Mouse (Mus musculus): ENCODE results near the gene Stk32b. TPM values are rescaled to one million over a fixed set of nuclear protein-coding genes. Genes with fewer than 3 reads are reported as not detected.

Stk32b gene
- 18.0 and 28.2 TPM in 2 replicates for polyA plus RNA-seq (2012; rRNA removed)
- 7.8 and 9.5 TPM in 2 replicates for polyA plus RNA-seq (2014; fragmentation: Nextera tagmentation; extraction: Ambion mirVana)

GRCm38 (mm10) chr5:37716505-37717372 is at the start of gene Stk32b:
Gene Stk32b, minus strand, starts transcription at chr5:37717171.
- Histone ChIP-seq H3K9ac (ENCODE audit: low read depth, low read length, severe bottlenecking) (peak within 1 kb of the TSS; percentile 55), H3K27me3 (ENCODE audit: control insufficient read depth, insufficient read depth, low read length) (0 out of 2 replicates have a peak, but pooled peaks cover 13% of the 10 kb centered on the region), H3K4me2 (replicated peaks; ENCODE audit: low read depth, low read length, severe bottlenecking) (peak within 1 kb of the TSS; percentile 75), H3K36me3 (ENCODE audit: control insufficient read depth, insufficient read depth, low read length) (0 out of 2 replicates have a peak, but pooled peaks cover 4% of the 10 kb centered on the region), H3K4me1 (ENCODE audit: control insufficient read depth, insufficient read depth, low read length) (peaks cover 20% of the 10 kb centered on the region), H3K27ac (replicated peaks; ENCODE audit: low read depth, low read length) (no peak within 1 kb of the TSS), H3K9me3 (ENCODE audit: control insufficient read depth, low read length) (no peaks in the 10 kb centered on the region), H3K4me3 (replicated peaks; ENCODE audit: low read length) (peak within 1 kb of the TSS; percentile 53)
- no peak for TF ChIP-seq POLR2A (IDR thresholded peaks at IDR 0.05; ENCODE audit: borderline replicate concordance, extremely low read depth, insufficient read depth, insufficient read length)
- WGBS = 2% methylated on average over 40 of the region's 40 CpGs
- DNase-seq (ENCODE audit: low spot score) (peak; percentile 73), ATAC-seq (ENCODE audit: low FRiP score, low read depth) (peak; percentile 84)

- 78% methylated on average over 8 of the region's 8 CpGs for WGBS
- no peak for ATAC-seq (ENCODE audit: low FRiP score, low read depth)
Observed at GRCm38 (mm10) chr5:37765851-37766250, 48.9 kb upstream of the Stk32b start.

GRCm38 (mm10) chr5:37762046-37762445 is 45.1 kb upstream of the Stk32b start:
- Histone ChIP-seq H3K36me3 (ENCODE audit: control insufficient read depth, insufficient read depth, low read length) (no peaks in the 10 kb centered on the region), H3K27ac (replicated peaks; ENCODE audit: low read depth, low read length) (no peak overlapping the region), H3K9me3 (ENCODE audit: control insufficient read depth, low read length) (no peaks in the 10 kb centered on the region), H3K9ac (ENCODE audit: low read depth, low read length, severe bottlenecking) (no peak overlapping the region), H3K27me3 (ENCODE audit: control insufficient read depth, insufficient read depth, low read length) (no peaks in the 10 kb centered on the region), H3K4me2 (replicated peaks; ENCODE audit: low read depth, low read length, severe bottlenecking) (no peak overlapping the region), H3K4me1 (ENCODE audit: control insufficient read depth, insufficient read depth, low read length) (no peaks in the 10 kb centered on the region), H3K4me3 (replicated peaks; ENCODE audit: low read length) (no peak overlapping the region)
- no peak for TF ChIP-seq POLR2A (IDR thresholded peaks at IDR 0.05; ENCODE audit: borderline replicate concordance, extremely low read depth, insufficient read depth, insufficient read length)
- no peak for DNase-seq (ENCODE audit: low spot score)
- WGBS = 81% methylated on average over 3 of the region's 3 CpGs
- ATAC-seq (ENCODE audit: low FRiP score, low read depth) = no peak

More at GRCm38 (mm10) chr5:37765851-37766250, 48.9 kb upstream of the Stk32b start:
- no peaks in the 10 kb centered on the region for H3K9me3 ChIP-seq (ENCODE audit: control insufficient read depth, low read length)
- H3K36me3 ChIP-seq (ENCODE audit: control insufficient read depth, insufficient read depth, low read length) = no peaks in the 10 kb centered on the region
- TF ChIP-seq POLR2A (IDR thresholded peaks at IDR 0.05; ENCODE audit: borderline replicate concordance, extremely low read depth, insufficient read depth, insufficient read length) = no peak
- no peak overlapping the region for H3K9ac ChIP-seq (ENCODE audit: low read depth, low read length, severe bottlenecking)
- H3K4me1 ChIP-seq (ENCODE audit: control insufficient read depth, insufficient read depth, low read length) = peaks cover 7% of the 10 kb centered on the region; the same call in 1 of the 2 replicates
- H3K4me3 ChIP-seq (replicated peaks; ENCODE audit: low read length) = no peak overlapping the region
- no peak for DNase-seq (ENCODE audit: low spot score)
- H3K4me2 ChIP-seq (replicated peaks; ENCODE audit: low read depth, low read length, severe bottlenecking) = no peak overlapping the region
- H3K27ac ChIP-seq (replicated peaks; ENCODE audit: low read depth, low read length) = no peak overlapping the region
- no peaks in the 10 kb centered on the region for H3K27me3 ChIP-seq (ENCODE audit: control insufficient read depth, insufficient read depth, low read length)

- no peak for ATAC-seq (ENCODE audit: low FRiP score, low read depth)
- no peak for DNase-seq (ENCODE audit: low spot score)
- H3K36me3 ChIP-seq (ENCODE audit: control insufficient read depth, insufficient read depth, low read length) = no peaks in the 10 kb centered on the region
- H3K4me1 ChIP-seq (ENCODE audit: control insufficient read depth, insufficient read depth, low read length) = no peaks in the 10 kb centered on the region
- no peaks in the 10 kb centered on the region for H3K9me3 ChIP-seq (ENCODE audit: control insufficient read depth, low read length)
- WGBS = 62% methylated on average over 7 of the region's 7 CpGs
- no peak overlapping the region for H3K9ac ChIP-seq (ENCODE audit: low read depth, low read length, severe bottlenecking)
- H3K4me2 ChIP-seq (replicated peaks; ENCODE audit: low read depth, low read length, severe bottlenecking) = no peak overlapping the region
- no peak for TF ChIP-seq POLR2A (IDR thresholded peaks at IDR 0.05; ENCODE audit: borderline replicate concordance, extremely low read depth, insufficient read depth, insufficient read length)
- no peaks in the 10 kb centered on the region for H3K27me3 ChIP-seq (ENCODE audit: control insufficient read depth, insufficient read depth, low read length)
- no peak overlapping the region for H3K27ac ChIP-seq (replicated peaks; ENCODE audit: low read depth, low read length)
- no peak overlapping the region for H3K4me3 ChIP-seq (replicated peaks; ENCODE audit: low read length)
Observed at GRCm38 (mm10) chr5:37753366-37753765, 36.4 kb upstream of the Stk32b start.

- Histone ChIP-seq H3K4me2 (replicated peaks; ENCODE audit: low read depth, low read length, severe bottlenecking) (no peak overlapping the region), H3K36me3 (ENCODE audit: control insufficient read depth, insufficient read depth, low read length) (no peaks in the 10 kb centered on the region), H3K4me3 (replicated peaks; ENCODE audit: low read length) (no peak overlapping the region), H3K27me3 (ENCODE audit: control insufficient read depth, insufficient read depth, low read length) (no peaks in the 10 kb centered on the region), H3K4me1 (ENCODE audit: control insufficient read depth, insufficient read depth, low read length) (no peaks in the 10 kb centered on the region), H3K27ac (replicated peaks; ENCODE audit: low read depth, low read length) (no peak overlapping the region), H3K9ac (ENCODE audit: low read depth, low read length, severe bottlenecking) (no peak overlapping the region), H3K9me3 (ENCODE audit: control insufficient read depth, low read length) (no peaks in the 10 kb centered on the region)
- peak; percentile 90 for DNase-seq (ENCODE audit: low spot score)
- no peak for TF ChIP-seq POLR2A (IDR thresholded peaks at IDR 0.05; ENCODE audit: borderline replicate concordance, extremely low read depth, insufficient read depth, insufficient read length)
- 66% methylated on average over 8 of the region's 8 CpGs for WGBS
- ATAC-seq (ENCODE audit: low FRiP score, low read depth) = peak; percentile 71; the same call in 1 of the 2 replicates
Observed at GRCm38 (mm10) chr5:37752027-37752967, 35.3 kb upstream of the Stk32b start.
